Mouse (Mus musculus) G1E (cell line): ENCODE results near the gene Col1a1. TPM values are rescaled to one million over a fixed set of nuclear protein-coding genes. Genes with fewer than 3 reads are reported as not detected.

ENCODE experiments used
- ATAC-seq: 2 replicates; pipeline ENCODE4 v1.8.0; 2016; ENCODE audit warnings: mild to moderate bottlenecking; ENCODE audit not compliant: insufficient number of reproducible peaks, poor library complexity, low FRiP score, severe bottlenecking; ENCODE audit errors: extremely low read depth
- DNase-seq: peaks from one replicate; pipeline ENCODE4 v3.0.0; 2012; ENCODE audit warnings: low spot score
- H3K27me3 ChIP-seq: 2 replicates; pipeline ENCODE4 v1.6.1; 2012; ENCODE audit warnings: mild to moderate bottlenecking, low read length, inconsistent platforms; ENCODE audit not compliant: insufficient read depth
- H3K36me3 ChIP-seq: replicated peaks from 2 replicates; pipeline ENCODE3; 2012; ENCODE audit warnings: mild to moderate bottlenecking, inconsistent platforms
- H3K4me1 ChIP-seq: 2 replicates; pipeline ENCODE4 v1.6.1; 2012; ENCODE audit warnings: low read depth, low read length, inconsistent platforms, mixed read lengths; ENCODE audit not compliant: insufficient read depth
- H3K4me3 ChIP-seq: 2 replicates; pipeline ENCODE4 v1.5.1; 2012; ENCODE audit warnings: low read depth, mild to moderate bottlenecking, inconsistent platforms, low read length, moderate library complexity, mixed read lengths
- H3K9me3 ChIP-seq: replicated peaks from 2 replicates; pipeline ENCODE4 v1.6.1; 2012; ENCODE audit warnings: inconsistent platforms
- CTCF ChIP-seq: IDR thresholded peaks from 2 replicates; pipeline ENCODE4 v1.5.1; 2012; ENCODE audit warnings: low read depth, low read length, inconsistent platforms, mixed read lengths
- GATA1 ChIP-seq: IDR thresholded peaks from 2 replicates; pipeline ENCODE4 v1.6.1; 2012; ENCODE audit warnings: borderline replicate concordance, low read length, inconsistent platforms, mixed read lengths
- GATA2 ChIP-seq: IDR thresholded peaks from 2 replicates; pipeline ENCODE4 v1.6.1; 2012; ENCODE audit warnings: low read depth, low read length, inconsistent platforms, borderline replicate concordance
- POLR2AphosphoS5 ChIP-seq: IDR thresholded peaks from 2 replicates; pipeline ENCODE4 v1.6.1; 2012; ENCODE audit warnings: low read depth, low read length, inconsistent platforms; ENCODE audit not compliant: insufficient replicate concordance
- TAL1 ChIP-seq: conservative IDR thresholded peaks from 2 replicates; pipeline ENCODE4 v1.6.1; 2012; ENCODE audit warnings: low read depth, low read length, inconsistent platforms, mixed read lengths
- polyA plus RNA-seq: library from polyadenylated mRNA; stranded (reverse); fragments of >175 nt; gene quantifications from 2 replicates; pipeline ENCODE4 v1.2.3, GENCODE M21; 2012
- total RNA-seq, 2 experiments: library from RNA; stranded (forward) in 1 of 2; stranded (reverse) in 1 of 2; fragments of 200-1000 nt in 1 of 2; fragments of >200 nt in 1 of 2; fragmentation: Nextera tagmentation in 1 of 2; gene quantifications; 2 replicates each; pipeline ENCODE4 v1.2.3; 2014 to 2017

Gene Col1a1
- total and polyA plus RNA-seq, 3 experiments: 1.9 TPM; not detected in 2

DNA sequence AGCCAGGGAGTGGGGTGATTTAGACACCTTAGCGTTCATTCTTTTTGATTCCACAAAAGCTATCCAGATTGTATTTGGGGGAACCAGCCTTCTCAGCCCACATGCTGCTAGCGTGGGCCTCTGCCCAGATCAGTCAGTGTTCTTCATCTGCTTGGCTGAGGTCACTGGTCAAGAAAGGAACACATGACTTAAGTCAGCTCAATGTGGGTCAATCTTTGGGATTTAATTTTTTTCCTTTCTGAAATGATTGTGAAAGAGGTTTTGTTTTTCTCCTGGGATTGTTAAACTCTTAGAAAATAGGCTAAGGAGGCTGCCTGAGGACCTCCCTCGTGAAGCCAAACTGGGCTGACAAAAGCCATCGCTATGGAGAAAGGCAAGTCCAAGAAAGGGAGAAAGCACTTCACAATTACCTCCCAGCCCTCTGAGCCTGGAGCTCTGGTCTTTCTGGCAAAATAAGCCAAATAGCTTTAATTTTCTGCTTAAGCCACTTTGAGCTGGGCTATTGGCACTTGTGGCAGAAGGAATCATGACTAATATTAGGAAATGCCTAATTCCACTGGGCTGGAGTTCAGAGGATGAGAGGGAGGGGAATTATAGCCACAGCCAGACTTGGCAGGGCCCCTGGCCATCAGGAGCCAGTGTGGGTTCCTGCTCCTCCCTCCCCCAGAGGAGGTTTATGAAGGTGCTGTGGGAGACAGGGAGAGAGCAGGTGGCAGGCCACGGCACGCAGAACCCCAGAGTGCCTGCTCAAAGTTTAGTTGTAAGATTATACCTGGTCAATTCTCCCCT lies 22.5 kb upstream of the Col1a1 start:
- TF ChIP-seq TAL1 (no peak), CTCF (no peak), GATA1 (no peak), GATA2 (no peak), POLR2AphosphoS5 (no peak)
- no peak for DNase-seq
- Histone ChIP-seq H3K27me3 (peaks cover 14% of the 10 kb centered on the region), H3K4me3 (no peak overlapping the region), H3K4me1 (no peaks in the 10 kb centered on the region), H3K36me3 (no peaks in the 10 kb centered on the region), H3K9me3 (no peaks in the 10 kb centered on the region)
- ATAC-seq: no peak

DNA sequence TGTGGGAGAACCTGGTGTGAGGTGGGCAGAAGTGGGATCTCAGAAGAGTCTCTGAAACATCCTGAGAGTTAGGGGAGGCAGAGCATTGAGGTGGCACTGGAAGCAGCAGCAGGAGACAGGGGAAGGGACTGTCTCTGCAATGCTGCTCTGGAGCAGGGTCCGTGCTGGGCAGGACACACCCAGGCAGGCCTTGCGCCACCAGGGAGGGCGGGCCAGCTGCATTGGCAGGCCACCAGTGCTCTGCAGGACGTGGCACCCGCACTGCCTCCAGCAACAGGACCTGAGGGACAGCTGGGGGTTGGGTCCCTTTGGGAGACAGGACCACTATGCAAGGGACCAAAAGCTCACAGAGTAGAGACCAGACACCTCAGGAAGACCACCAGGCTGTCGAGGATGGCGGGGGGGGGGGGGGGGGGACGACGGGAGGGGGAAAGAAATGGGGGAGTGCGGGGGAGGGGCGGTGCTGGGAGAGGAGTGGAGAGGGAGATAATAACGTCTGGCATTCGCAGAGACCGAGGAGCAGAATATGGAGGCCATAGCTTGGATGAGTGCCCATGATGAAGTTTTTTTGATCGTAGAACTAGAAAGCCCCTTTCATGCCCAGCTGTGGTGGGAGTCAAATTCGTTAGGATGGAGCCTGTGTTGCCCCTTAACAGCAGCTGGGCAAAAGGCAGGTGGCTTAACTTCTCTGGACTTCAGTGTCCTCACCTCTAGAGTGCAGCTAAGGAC lies 20.2 kb upstream of the Col1a1 start:
- peaks cover 12% of the 10 kb centered on the region for H3K27me3 ChIP-seq
- H3K36me3 ChIP-seq: no peaks in the 10 kb centered on the region
- ATAC-seq (no peak), DNase-seq (no peak)
- TF ChIP-seq GATA2 (no peak), POLR2AphosphoS5 (no peak), GATA1 (no peak), CTCF (no peak), TAL1 (no peak)
- no peak overlapping the region for H3K4me3 ChIP-seq
- no peaks in the 10 kb centered on the region for H3K4me1 ChIP-seq
- no peaks in the 10 kb centered on the region for H3K9me3 ChIP-seq

DNA sequence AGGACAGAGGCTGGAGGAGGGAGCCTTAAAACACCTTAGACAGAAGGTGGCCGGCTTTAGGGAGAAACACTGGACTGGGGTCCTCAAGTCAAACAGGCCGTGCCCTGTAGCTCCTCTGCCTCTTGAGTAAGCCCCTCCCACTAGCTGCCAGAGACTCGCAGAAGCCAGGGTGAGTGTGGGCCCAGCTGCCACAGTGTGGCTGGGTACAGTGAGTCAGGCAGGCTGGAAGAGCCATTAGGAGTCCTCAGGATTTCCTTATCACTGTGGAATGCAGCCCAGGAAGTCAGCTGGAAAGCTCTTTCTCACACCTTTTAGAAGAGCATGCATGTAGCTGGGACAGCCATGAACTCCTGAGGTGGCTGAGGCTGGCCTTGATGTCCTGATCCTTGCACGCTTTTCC lies 19.5 kb upstream of the Col1a1 start:
- peaks cover 12% of the 10 kb centered on the region for H3K27me3 ChIP-seq

DNA sequence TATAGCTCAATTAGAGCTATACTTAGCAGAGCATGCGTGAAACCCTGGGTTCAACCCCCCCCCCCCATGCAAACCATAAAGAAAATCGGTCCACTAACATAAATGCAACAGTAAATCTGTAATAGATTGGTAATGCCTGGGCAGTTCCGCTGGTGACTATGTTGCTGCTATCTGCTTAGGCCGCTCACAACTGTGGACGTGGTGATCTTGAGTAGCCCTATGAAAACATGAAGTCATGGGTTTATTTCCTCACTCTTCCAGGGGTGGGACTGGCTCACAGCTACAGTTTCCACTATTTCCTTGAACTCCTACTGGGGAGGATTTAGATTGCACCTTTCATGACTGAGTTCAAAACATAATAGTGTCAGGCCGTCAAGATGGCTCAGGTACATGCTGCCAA lies 18.3 kb upstream of the Col1a1 start:
- TF ChIP-seq GATA2: no peak
- no peak for TF ChIP-seq POLR2AphosphoS5
- TF ChIP-seq TAL1: no peak
- Histone ChIP-seq H3K4me1 (no peaks in the 10 kb centered on the region), H3K36me3 (no peaks in the 10 kb centered on the region), H3K27me3 (peaks cover 12% of the 10 kb centered on the region), H3K9me3 (no peaks in the 10 kb centered on the region), H3K4me3 (no peak overlapping the region)
- ATAC-seq (no peak), DNase-seq (no peak)

More for the DNA sequence above, 19.5 kb upstream of the Col1a1 start:
- H3K4me3 ChIP-seq: no peak overlapping the region
- TF ChIP-seq GATA1 (no peak), POLR2AphosphoS5 (no peak), GATA2 (no peak), TAL1 (no peak), CTCF (no peak)
- H3K4me1 ChIP-seq: no peaks in the 10 kb centered on the region
- DNase-seq (no peak), ATAC-seq (no peak)
- H3K36me3 ChIP-seq: no peaks in the 10 kb centered on the region
- no peaks in the 10 kb centered on the region for H3K9me3 ChIP-seq

DNA sequence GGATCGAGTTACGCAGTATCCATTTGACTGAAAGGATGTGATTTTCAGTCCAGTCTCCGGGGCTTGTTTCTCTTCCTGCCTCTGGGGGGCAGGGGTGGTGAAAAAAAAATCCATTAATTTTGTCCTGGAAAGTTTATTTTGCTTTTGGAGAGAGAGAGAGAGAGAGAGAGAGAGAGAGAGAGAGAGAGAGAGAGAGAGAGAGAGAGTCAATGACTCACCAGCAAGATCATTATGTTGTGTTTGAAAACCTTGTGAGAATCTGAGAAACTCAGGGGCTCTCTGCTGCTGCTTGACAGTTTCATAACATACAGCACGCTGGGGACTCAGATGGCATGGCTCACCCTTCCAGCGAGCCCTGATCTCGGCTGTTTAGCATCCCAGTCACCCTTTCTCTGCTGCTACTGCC lies 15.0 kb upstream of the Col1a1 start:
- DNase-seq: no peak
- Histone ChIP-seq H3K4me3 (no peak overlapping the region), H3K4me1 (no peaks in the 10 kb centered on the region), H3K9me3 (no peaks in the 10 kb centered on the region), H3K36me3 (no peaks in the 10 kb centered on the region), H3K27me3 (peaks cover 3% of the 10 kb centered on the region; the same call in 1 of the 2 replicates)
- no peak for ATAC-seq
- TF ChIP-seq POLR2AphosphoS5: no peak
- TF ChIP-seq GATA1: no peak
- TF ChIP-seq GATA2: no peak
- no peak for TF ChIP-seq CTCF
- no peak for TF ChIP-seq TAL1

DNA sequence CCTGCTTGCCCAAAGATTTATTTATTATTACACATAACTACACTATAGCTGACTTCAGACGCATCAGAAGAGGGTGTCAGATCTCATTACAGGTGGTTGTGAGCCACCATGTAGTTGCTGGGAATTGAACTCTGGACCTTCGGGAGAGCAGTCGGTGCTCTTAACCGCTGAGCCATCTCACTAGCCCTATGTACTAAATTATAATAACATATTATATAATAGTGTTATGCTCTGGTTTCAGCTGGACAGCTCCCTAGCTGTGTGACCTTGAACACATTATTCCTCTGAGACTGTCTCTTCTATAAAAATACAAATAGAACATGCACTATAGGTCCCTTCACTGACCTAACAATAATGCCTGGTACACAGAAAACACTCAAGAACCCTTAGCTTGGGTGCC lies 11.0 kb upstream of the Col1a1 start:
- no peak for DNase-seq
- Histone ChIP-seq H3K9me3 (no peaks in the 10 kb centered on the region), H3K36me3 (no peaks in the 10 kb centered on the region), H3K27me3 (peaks cover 7% of the 10 kb centered on the region; the same call in 1 of the 2 replicates), H3K4me3 (no peak overlapping the region), H3K4me1 (peaks cover 8% of the 10 kb centered on the region)
- ATAC-seq: no peak
- TF ChIP-seq GATA2: no peak
- TF ChIP-seq POLR2AphosphoS5: no peak
- TF ChIP-seq CTCF: no peak
- TF ChIP-seq GATA1: no peak
- TF ChIP-seq TAL1: no peak
